Mouse (Mus musculus) small intestine, adult 2 months (tissue): ENCODE results near the gene Kremen1. TPM values are rescaled to one million over a fixed set of nuclear protein-coding genes. Genes with fewer than 3 reads are reported as not detected.

Source experiments
- H3K27ac ChIP-seq: fragments of 200-500 bp; 2 replicates; pipeline ENCODE4 v1.5.1; 2012; ENCODE audit warnings: low read depth, low read length, control low read depth, inconsistent platforms; ENCODE audit not compliant: insufficient read depth
- H3K27me3 ChIP-seq: fragments of 200-500 bp; 2 replicates; pipeline ENCODE4 v1.6.1; 2012; ENCODE audit warnings: mild to moderate bottlenecking, moderate library complexity, low read length, inconsistent platforms; ENCODE audit not compliant: control insufficient read depth, insufficient read depth
- H3K36me3 ChIP-seq: fragments of 200-500 bp; 2 replicates; pipeline ENCODE4 v1.6.1; 2012; ENCODE audit warnings: mild to moderate bottlenecking, low read length, control low read depth, inconsistent platforms; ENCODE audit not compliant: control insufficient read depth, insufficient read depth
- H3K4me1 ChIP-seq: fragments of 200-500 bp; 2 replicates; pipeline ENCODE4 v1.6.1; 2012; ENCODE audit warnings: low read length, inconsistent platforms, mixed read lengths; ENCODE audit not compliant: control insufficient read depth, insufficient read depth, insufficient read length
- H3K4me3 ChIP-seq: fragments of 200-500 bp; 2 replicates; pipeline ENCODE4 v1.5.1; 2012; ENCODE audit warnings: low read depth, mild to moderate bottlenecking, control low read depth, inconsistent platforms, low read length, moderate library complexity
- CTCF ChIP-seq: fragments of 200-500 bp; IDR thresholded peaks from 2 replicates; pipeline ENCODE4 v1.5.1; 2012; ENCODE audit warnings: low read depth, mild to moderate bottlenecking, control low read depth, inconsistent platforms, low read length, moderate library complexity, mixed read lengths; ENCODE audit not compliant: insufficient replicate concordance, insufficient read length; ENCODE audit errors: extremely low read depth
- POLR2A ChIP-seq: fragments of 200-500 bp; IDR thresholded peaks from 2 replicates; pipeline ENCODE4 v1.6.1; 2012; ENCODE audit warnings: low read depth, mild to moderate bottlenecking, control low read depth, inconsistent platforms, low read length, moderate library complexity
- WGBS: fragments of 180-500 bp; shearing (Covaris S2); methylation state at CpG from one replicate; pipeline ENCODE4 v1.1.7; 2018; 5-methylcytosine and 5-hydroxymethylcytosine counted together
- polyA plus RNA-seq: library from polyadenylated mRNA; depleted of rRNA; stranded (reverse); fragments of >200 nt; gene quantifications from 2 replicates; pipeline ENCODE4 v1.2.3, GENCODE M21; 2012

The Kremen1 gene
- polyA plus RNA-seq, 1 experiment, result 7.8 TPM

- H3K4me1 ChIP-seq, result peaks cover 2% of the 10 kb centered on the region; the same call in 1 of the 2 replicates
- WGBS, result 64% methylated on average over 1 of the region's 1 CpGs
These were observed 67.8 kb downstream of the Kremen1 start for GRCm38 (mm10) chr11:5193576-5193881.

DNA sequence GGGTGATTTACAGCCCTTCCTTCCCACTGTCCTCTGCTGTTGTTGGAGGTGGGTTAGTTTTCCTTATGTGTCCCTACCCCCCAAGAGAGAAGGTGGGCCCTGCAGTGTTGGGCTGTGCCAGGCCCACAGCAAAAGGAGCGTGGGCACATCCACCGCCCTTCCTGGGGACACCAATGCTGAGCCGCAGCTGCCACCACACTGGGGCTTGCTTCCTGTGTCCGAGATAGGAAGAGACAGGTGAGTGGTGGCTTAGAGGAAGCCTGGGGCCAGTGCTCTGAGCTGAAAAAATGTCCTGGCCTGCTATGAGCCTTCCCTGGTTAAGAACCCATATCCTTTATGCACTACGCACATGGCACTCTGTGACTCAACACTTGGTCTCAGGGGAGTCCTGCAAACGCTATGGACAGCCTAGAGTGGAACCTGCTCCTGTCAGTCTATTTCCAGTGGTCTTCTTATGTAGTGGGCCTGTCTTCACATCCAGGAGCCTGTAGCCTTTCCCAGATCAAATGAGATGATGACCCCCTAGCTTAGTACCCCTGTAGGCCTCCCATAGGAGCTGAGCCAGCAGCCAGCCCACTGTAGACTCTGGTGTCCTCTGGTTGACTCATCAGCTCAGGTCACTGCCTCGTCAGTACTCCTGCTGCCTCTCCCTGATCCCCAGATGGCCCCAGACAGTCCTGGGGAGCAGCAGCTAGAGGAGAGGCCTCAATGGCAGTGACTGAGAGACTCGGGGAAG lies 68.3 kb downstream of the Kremen1 start:
- no peaks in the 10 kb centered on the region; the same call in 1 of the 2 replicates for H3K36me3 ChIP-seq
- 81% methylated on average over 8 of the region's 8 CpGs for WGBS
- no peak overlapping the region for H3K4me3 ChIP-seq
- H3K27ac ChIP-seq, result no peak overlapping the region
- no peaks in the 10 kb centered on the region for H3K27me3 ChIP-seq
- no peak for TF ChIP-seq POLR2A
- TF ChIP-seq CTCF, result no peak
- H3K4me1 ChIP-seq, result peaks cover 2% of the 10 kb centered on the region; the same call in 1 of the 2 replicates

More at GRCm38 (mm10) chr11:5193576-5193881, 67.8 kb downstream of the Kremen1 start:
- no peak overlapping the region for H3K27ac ChIP-seq
- TF ChIP-seq CTCF (no peak), POLR2A (no peak)
- H3K36me3 ChIP-seq, result no peaks in the 10 kb centered on the region; the same call in 1 of the 2 replicates
- no peak overlapping the region for H3K4me3 ChIP-seq
- no peaks in the 10 kb centered on the region for H3K27me3 ChIP-seq

DNA sequence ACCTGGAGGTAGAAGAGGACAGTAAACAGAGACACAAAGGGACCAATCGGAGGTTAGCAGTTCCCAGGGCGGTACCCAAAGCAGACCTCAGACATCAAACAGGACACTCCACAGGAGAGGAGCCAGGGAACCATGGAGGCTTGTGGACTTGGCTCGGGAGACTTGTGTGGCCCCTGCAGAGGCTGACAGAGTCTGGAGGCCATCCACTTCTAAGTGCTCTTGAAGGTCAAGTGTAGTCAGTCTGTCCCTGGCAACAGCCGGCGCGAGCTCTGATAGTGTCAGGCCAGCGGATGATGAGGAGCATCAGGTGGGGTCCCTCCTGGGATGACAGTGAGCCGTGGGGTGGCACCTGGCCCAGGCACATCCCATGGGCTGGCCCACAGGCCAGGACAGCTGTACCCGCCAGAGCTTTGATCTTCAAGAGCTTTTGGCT lies 69.3 kb downstream of the Kremen1 start:
- 65% methylated on average over 9 of the region's 9 CpGs for WGBS

DNA sequence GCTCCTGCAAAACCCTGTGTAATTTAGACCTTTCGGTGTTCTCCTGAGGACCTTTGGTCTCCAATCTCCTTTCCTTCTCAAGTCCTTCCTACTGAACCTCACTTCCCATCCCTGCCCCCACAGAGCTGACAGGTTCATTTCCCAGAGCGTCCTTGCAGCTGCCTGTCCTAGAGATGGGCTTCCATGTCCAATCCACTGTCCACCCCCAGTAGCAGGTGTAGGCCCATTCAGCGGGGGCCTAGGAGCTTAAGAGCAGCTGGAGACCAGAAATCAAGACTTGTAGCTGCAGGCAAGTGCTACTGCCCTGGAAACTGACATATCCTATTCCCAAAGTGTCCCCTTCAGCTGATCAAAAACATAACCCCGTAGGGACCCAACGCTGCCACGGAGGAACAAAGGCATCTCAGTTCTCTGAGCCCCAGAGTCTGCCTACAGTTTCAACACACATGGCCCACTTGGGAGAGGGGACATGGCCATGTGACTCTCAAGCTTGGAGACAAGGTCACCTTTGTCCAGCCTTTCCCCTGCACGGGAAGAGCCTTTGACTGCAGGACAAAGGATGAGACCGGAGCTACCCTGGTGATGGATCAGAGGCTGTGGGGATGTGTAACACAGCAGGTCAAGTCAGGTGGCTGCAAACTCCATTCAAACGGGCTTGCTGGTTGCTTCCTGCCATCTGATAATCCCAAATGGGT lies 72.0 kb downstream of the Kremen1 start:
- peaks cover 2% of the 10 kb centered on the region; the same call in 1 of the 2 replicates for H3K4me1 ChIP-seq
- no peak overlapping the region for H3K27ac ChIP-seq
- 74% methylated on average over 9 of the region's 9 CpGs for WGBS
- TF ChIP-seq POLR2A (no peak), CTCF (no peak)
- no peaks in the 10 kb centered on the region for H3K27me3 ChIP-seq
- no peaks in the 10 kb centered on the region; the same call in 1 of the 2 replicates for H3K36me3 ChIP-seq
- no peak overlapping the region for H3K4me3 ChIP-seq

More for the DNA sequence above, 69.3 kb downstream of the Kremen1 start:
- TF ChIP-seq POLR2A, result no peak
- no peak for TF ChIP-seq CTCF
- Histone ChIP-seq H3K36me3 (no peaks in the 10 kb centered on the region; the same call in 1 of the 2 replicates), H3K27me3 (no peaks in the 10 kb centered on the region), H3K4me1 (peaks cover 2% of the 10 kb centered on the region; the same call in 1 of the 2 replicates), H3K27ac (no peak overlapping the region), H3K4me3 (no peak overlapping the region)

DNA sequence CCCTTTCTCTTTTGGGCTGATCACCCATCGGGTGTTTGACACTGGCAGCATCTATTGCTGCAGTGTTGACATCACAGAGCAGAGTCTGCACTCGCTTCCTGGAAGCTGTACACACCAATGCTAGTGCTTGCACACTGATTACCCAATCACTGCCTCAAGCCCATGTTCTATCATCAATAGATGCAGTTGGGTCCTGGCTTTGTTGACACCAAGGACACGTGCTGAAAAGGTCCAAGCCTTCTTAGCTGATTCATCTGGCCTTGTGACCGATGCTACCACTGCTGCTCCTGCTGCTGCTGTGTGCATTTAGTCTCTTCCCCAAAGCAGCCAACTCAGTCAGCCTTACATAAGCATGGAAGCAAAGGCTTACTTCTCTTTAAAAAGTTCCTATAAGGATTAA lies 73.2 kb downstream of the Kremen1 start:
- 78% methylated on average over 4 of the region's 4 CpGs for WGBS
- no peak overlapping the region for H3K27ac ChIP-seq
- peaks cover 2% of the 10 kb centered on the region; the same call in 1 of the 2 replicates for H3K4me1 ChIP-seq
- H3K27me3 ChIP-seq, result no peaks in the 10 kb centered on the region
- H3K4me3 ChIP-seq, result no peak overlapping the region
- H3K36me3 ChIP-seq, result no peaks in the 10 kb centered on the region
- TF ChIP-seq CTCF (no peak), POLR2A (no peak)

DNA sequence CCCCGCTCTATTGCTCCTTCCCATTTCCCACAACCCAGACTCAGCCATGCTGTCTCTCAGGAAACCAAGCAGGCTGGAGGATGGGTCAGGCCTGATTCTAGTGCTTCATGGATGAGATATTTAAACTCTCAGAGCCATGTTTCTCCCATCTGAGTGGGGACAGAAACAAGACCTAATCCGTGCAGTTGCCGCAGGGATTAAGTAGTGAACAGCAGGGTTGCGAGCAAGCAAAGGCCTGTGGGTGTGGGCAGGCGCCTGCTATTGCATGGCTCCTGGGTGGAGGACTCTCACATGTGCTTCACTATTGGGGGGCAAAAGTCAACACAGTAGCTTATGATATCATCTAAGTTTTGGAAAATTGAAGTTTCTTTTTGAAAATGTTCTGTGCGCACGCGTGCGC lies 76.5 kb downstream of the Kremen1 start:
- no peak overlapping the region for H3K4me3 ChIP-seq
- no peak overlapping the region for H3K27ac ChIP-seq
- TF ChIP-seq CTCF (no peak), POLR2A (no peak)
- no peaks in the 10 kb centered on the region for H3K36me3 ChIP-seq
- H3K4me1 ChIP-seq, result no peaks in the 10 kb centered on the region; the same call in none of the 2 replicates
- WGBS, result 92% methylated on average over 9 of the region's 9 CpGs
- no peaks in the 10 kb centered on the region for H3K27me3 ChIP-seq

GRCm38 (mm10) chr11:5184250-5184649 lies 77.1 kb downstream of the Kremen1 start:
- Histone ChIP-seq H3K36me3 (no peaks in the 10 kb centered on the region), H3K4me3 (no peak overlapping the region), H3K27ac (no peak overlapping the region), H3K27me3 (no peaks in the 10 kb centered on the region), H3K4me1 (no peaks in the 10 kb centered on the region; the same call in none of the 2 replicates)
- 54% methylated on average over 9 of the region's 9 CpGs for WGBS
- no peak for TF ChIP-seq CTCF
- TF ChIP-seq POLR2A, result no peak
